Mouse (Mus musculus) stomach, embryonic 15.5 days (tissue): ENCODE data around the gene Tssk4. TPM values are rescaled to one million over a fixed set of nuclear protein-coding genes. Genes with fewer than 3 reads are reported as not detected.

Experiments used
- ATAC-seq: fragments of 200-750 bp; cut with Nextera tagmentation; 2 replicates; pipeline ENCODE4 v1.8.0; 2017; ENCODE audit warnings: low read depth, moderate number of reproducible peaks, moderate TSS enrichment; ENCODE audit not compliant: insufficient read depth, low FRiP score
- H3K27ac ChIP-seq: fragments of 300-500 bp; sonication (generic); 2 replicates; pipeline ENCODE4 v1.5.1; 2015; ENCODE audit warnings: mild to moderate bottlenecking, inconsistent platforms
- H3K27me3 ChIP-seq: fragments of 300-500 bp; sonication (generic); replicated peaks from 2 replicates; pipeline ENCODE4 v1.6.1; 2015; ENCODE audit warnings: inconsistent platforms
- H3K36me3 ChIP-seq: fragments of 300-500 bp; sonication (generic); 2 replicates; pipeline ENCODE4 v1.6.1; 2015; ENCODE audit warnings: inconsistent platforms
- H3K4me1 ChIP-seq: fragments of 300-500 bp; sonication (generic); 2 replicates; pipeline ENCODE4 v1.6.1; 2015; ENCODE audit warnings: inconsistent platforms
- H3K4me2 ChIP-seq: fragments of 300-500 bp; sonication (generic); 2 replicates; pipeline ENCODE4 v1.6.1; 2015; ENCODE audit warnings: mild to moderate bottlenecking, inconsistent platforms
- H3K4me3 ChIP-seq: fragments of 300-500 bp; sonication (generic); replicated peaks from 2 replicates; pipeline ENCODE4 v1.5.1; 2015; ENCODE audit warnings: inconsistent platforms
- H3K9ac ChIP-seq: fragments of 300-500 bp; sonication (generic); 2 replicates; pipeline ENCODE4 v1.6.1; 2015; ENCODE audit warnings: inconsistent platforms
- H3K9me3 ChIP-seq: fragments of 300-500 bp; sonication (generic); 2 replicates; pipeline ENCODE4 v1.6.1; 2016; ENCODE audit warnings: inconsistent platforms
- WGBS: fragments of 180-500 bp; shearing (Covaris S2); methylation state at CpG from one replicate; pipeline ENCODE4 v1.1.7; 2015; 5-methylcytosine and 5-hydroxymethylcytosine counted together
- polyA plus RNA-seq: library from polyadenylated mRNA; unstranded; fragments of >200 nt; fragmentation: Nextera tagmentation; extraction: Ambion mirVana; gene quantifications from 2 replicates; pipeline ENCODE4 v1.2.1, GENCODE M21; 2015

The Tssk4 gene
- polyA plus RNA-seq, 1 experiment from 2014 or later: 0.40 TPM

DNA sequence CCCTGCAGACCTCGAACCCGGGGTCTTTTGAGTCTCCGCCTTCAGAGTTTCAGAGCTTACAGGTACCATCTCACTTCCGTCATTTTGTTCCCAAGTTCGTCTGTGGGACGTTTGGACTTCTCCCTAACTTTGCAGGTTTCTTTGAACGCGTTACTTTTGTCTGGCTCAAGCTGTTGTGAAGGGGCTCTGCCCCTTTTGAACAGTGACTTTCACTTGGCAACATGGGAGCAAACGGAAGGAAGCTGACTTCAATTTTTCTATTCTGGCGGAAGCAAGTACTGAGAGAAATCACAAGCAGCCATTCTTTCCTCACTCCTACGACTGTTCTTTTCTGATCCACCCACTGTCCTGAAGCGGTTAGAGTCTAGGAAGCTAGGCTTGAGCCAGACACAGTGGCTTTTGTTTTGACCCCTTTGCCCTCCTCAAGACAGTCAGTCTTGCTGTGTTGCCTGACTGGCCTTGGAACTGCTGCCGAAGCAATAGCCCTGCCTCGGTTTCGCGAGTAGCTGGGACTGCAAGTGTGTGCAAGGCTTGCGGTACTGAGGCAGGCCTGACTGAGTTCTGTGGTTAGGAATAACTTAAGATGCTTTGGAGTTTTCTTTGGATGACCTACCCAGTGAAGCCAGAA, 5.6 kb upstream of the Tssk4 start:
- H3K36me3 ChIP-seq: peaks cover 15% of the 10 kb centered on the region; the same call in 1 of the 2 replicates
- no peak for ATAC-seq
- H3K27me3 ChIP-seq: no peaks in the 10 kb centered on the region
- peak overlapping the region; percentile 96 for H3K4me3 ChIP-seq
- WGBS: 19% methylated on average over 17 of the region's 17 CpGs
- no peaks in the 10 kb centered on the region for H3K9me3 ChIP-seq
- peak overlapping the region; percentile 99; the same call in 1 of the 2 replicates for H3K9ac ChIP-seq
- peak overlapping the region; percentile 96; the same call in 1 of the 2 replicates for H3K27ac ChIP-seq
- H3K4me1 ChIP-seq: peaks cover 20% of the 10 kb centered on the region
- H3K4me2 ChIP-seq: peak overlapping the region; percentile 74

DNA sequence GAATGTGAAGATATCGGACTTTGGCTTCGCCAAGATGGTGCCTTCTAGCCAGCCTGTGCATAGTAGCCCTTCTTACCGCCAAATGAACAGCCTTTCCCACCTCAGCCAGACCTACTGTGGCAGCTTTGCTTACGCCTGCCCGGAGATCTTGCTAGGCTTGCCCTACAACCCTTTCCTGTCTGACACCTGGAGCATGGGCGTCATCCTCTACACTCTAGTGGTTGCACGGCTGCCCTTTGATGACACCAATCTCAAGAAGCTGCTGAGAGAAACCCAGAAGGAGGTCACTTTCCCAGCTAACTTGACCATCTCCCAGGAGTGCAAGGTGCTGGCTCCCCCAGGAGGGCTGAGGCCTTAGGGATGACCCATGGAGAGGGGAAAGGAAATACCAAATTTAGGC, 1.5 kb downstream of the Tssk4 start:
- H3K4me2 ChIP-seq: no peak overlapping the region
- H3K9ac ChIP-seq: no peak overlapping the region
- no peak overlapping the region for H3K27ac ChIP-seq
- WGBS: 87% methylated on average over 7 of the region's 7 CpGs
- H3K9me3 ChIP-seq: no peaks in the 10 kb centered on the region
- H3K4me3 ChIP-seq: no peak overlapping the region
- H3K36me3 ChIP-seq: no peaks in the 10 kb centered on the region
- no peaks in the 10 kb centered on the region for H3K4me1 ChIP-seq
- no peak for ATAC-seq
- no peaks in the 10 kb centered on the region for H3K27me3 ChIP-seq

DNA sequence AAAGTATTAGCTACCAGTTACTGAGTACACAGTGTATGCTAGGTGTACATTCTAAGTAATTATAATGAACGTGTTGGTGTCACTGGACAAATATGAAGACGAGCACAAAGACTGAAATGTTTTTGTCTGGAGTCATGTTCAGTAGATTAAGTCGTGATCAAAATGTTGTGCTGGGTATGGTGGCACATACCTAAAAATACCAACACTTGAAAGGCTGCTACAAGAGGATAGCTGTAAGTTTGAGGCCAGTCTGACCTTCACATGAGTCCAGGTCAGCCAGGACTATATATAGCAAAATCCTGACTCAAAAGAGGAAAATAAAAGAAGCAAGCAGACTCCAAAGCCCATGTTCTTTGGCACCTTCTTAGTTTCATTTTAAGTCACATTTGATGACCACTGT, 7.0 kb downstream of the Tssk4 start:
- Histone ChIP-seq H3K9me3 (no peaks in the 10 kb centered on the region), H3K4me2 (no peak overlapping the region), H3K27ac (no peak overlapping the region), H3K36me3 (no peaks in the 10 kb centered on the region; the same call in 1 of the 2 replicates), H3K27me3 (no peaks in the 10 kb centered on the region), H3K4me1 (peaks cover 5% of the 10 kb centered on the region; the same call in 1 of the 2 replicates), H3K4me3 (no peak overlapping the region), H3K9ac (no peak overlapping the region)
- WGBS: 80% methylated on average over 3 of the region's 3 CpGs
- no peak for ATAC-seq

DNA sequence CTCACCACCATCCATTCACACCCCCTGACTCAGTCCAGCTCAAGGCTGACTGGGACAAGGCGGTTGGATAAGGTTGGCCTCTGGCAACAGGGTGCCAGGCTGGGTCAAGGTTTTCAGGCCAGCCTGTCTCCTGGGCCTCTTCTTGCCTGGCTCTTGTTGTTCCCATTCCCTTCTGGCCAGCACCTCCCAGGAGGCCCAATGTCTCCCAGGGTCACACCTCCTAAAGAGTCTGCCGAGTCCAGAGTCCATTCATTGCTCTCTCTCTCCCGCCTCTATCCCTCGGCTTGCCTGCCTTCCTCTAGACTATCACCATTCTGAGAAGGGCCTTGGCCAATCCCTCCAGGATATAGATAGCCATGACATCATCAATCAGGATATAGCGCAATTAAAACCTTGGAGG, 8.0 kb downstream of the Tssk4 start:
- Histone ChIP-seq H3K4me1 (peaks cover 5% of the 10 kb centered on the region; the same call in 1 of the 2 replicates), H3K4me2 (no peak overlapping the region), H3K9me3 (no peaks in the 10 kb centered on the region), H3K27ac (no peak overlapping the region), H3K36me3 (peaks cover 3% of the 10 kb centered on the region; the same call in 1 of the 2 replicates), H3K27me3 (no peaks in the 10 kb centered on the region), H3K4me3 (no peak overlapping the region), H3K9ac (no peak overlapping the region)
- 92% methylated on average over 5 of the region's 5 CpGs for WGBS
- 0 out of 2 replicates have a peak, but pooled peaks have one; percentile 8 for ATAC-seq

DNA sequence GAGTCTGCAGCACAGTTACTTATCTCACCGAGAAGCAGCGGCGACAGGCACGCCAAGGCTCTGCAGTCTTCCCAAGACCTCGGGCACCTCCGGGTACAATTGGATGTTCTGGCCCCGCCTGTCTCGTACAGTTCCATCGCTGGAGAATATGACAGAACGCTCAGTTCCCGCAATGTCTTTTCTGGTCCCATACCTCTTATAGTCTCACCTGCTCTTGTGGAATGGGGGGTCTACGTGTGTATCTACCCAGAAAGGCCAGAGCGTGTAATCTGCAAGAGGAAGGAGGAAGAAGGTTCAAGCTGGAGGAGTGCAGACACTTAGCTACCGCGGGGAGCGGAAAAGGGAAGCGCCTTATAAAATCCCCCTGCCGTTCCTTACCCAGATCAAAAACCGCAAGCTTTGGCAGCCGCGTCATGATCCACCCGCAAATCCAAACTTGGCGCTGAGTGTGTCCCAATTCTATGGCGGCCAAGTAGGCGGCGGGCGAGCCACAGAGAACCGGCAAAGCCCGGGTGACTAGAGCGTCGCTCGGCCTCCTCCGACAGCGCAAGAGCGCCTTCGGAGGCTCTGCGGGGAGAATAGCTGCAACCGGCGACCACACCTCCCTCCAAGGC, 10.1 kb downstream of the Tssk4 start, which contains the start of gene Mdp1:
Gene Mdp1 (minus strand): TSS at position 549 of the 614 bp plus-strand sequence.
- Histone ChIP-seq H3K9ac (peak within 1 kb of the TSS; percentile 69), H3K4me2 (peak within 1 kb of the TSS; percentile 53), H3K4me1 (peaks cover 5% of the 10 kb centered on the region; the same call in 1 of the 2 replicates), H3K27ac (peak within 1 kb of the TSS; percentile 57), H3K27me3 (no peaks in the 10 kb centered on the region), H3K4me3 (peak within 1 kb of the TSS; percentile 71), H3K36me3 (peaks cover 7% of the 10 kb centered on the region), H3K9me3 (no peaks in the 10 kb centered on the region)
- peak; percentile 92 for ATAC-seq
- WGBS: under 1% methylated on average over 39 of the region's 39 CpGs

DNA sequence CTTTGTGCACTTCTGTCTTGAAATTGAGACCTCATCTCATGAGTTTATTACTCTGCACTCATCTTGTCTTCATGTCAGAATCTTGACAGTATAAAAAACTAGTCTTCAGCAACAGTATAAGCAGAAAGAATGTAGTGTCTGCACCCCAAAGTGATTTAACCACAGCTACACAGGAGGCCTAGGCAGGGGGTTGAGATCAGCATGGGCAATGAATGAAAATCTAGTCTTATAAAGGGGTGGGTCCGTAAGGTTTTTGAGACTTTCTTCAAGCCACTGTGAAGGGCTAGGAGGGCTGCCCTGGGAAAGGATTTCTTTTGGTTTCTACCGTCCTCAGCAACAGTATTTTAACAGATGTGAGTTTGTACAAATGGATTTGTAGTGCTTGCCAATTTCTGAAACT, 10.7 kb downstream of the Tssk4 start:
- 41% methylated on average over 2 of the region's 2 CpGs for WGBS
- Histone ChIP-seq H3K9me3 (no peaks in the 10 kb centered on the region), H3K27me3 (no peaks in the 10 kb centered on the region), H3K4me1 (peaks cover 5% of the 10 kb centered on the region; the same call in 1 of the 2 replicates), H3K9ac (no peak overlapping the region), H3K4me2 (peak overlapping the region; percentile 53; the same call in 1 of the 2 replicates), H3K36me3 (peaks cover 7% of the 10 kb centered on the region), H3K4me3 (peak overlapping the region; percentile 71), H3K27ac (peak overlapping the region; percentile 17; the same call in 1 of the 2 replicates)
- ATAC-seq: no peak

DNA sequence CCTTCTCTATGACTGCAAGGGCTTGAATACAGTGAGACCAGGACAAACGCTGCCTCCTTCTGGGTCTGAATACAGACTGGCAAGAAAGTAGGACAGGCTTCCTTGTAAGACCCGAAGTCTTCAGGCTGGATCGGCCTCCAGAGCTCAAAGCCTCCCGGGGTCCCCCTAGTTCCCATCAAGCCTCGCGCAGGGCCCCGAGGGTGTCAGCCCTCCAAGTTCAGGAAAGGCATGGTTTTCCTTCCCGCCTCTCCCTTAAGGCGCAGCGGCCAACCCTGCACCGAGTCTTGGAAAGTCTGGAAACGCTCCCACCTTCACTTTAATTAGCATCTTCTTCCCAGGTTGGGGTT, 21.5 kb downstream of the Tssk4 start:
- H3K27me3 ChIP-seq: no peaks in the 10 kb centered on the region
- ATAC-seq: peak; percentile 28; the same call in 1 of the 2 replicates
- H3K36me3 ChIP-seq: peaks cover 18% of the 10 kb centered on the region
- H3K27ac ChIP-seq: peak overlapping the region; percentile 89
- H3K9me3 ChIP-seq: no peaks in the 10 kb centered on the region
- 0% methylated on average over 12 of the region's 12 CpGs for WGBS
- H3K4me3 ChIP-seq: peak overlapping the region; percentile 73
- H3K9ac ChIP-seq: peak overlapping the region; percentile 73
- H3K4me2 ChIP-seq: peak overlapping the region; percentile 64
- H3K4me1 ChIP-seq: 0 out of 2 replicates have a peak, but pooled peaks cover 4% of the 10 kb centered on the region

DNA sequence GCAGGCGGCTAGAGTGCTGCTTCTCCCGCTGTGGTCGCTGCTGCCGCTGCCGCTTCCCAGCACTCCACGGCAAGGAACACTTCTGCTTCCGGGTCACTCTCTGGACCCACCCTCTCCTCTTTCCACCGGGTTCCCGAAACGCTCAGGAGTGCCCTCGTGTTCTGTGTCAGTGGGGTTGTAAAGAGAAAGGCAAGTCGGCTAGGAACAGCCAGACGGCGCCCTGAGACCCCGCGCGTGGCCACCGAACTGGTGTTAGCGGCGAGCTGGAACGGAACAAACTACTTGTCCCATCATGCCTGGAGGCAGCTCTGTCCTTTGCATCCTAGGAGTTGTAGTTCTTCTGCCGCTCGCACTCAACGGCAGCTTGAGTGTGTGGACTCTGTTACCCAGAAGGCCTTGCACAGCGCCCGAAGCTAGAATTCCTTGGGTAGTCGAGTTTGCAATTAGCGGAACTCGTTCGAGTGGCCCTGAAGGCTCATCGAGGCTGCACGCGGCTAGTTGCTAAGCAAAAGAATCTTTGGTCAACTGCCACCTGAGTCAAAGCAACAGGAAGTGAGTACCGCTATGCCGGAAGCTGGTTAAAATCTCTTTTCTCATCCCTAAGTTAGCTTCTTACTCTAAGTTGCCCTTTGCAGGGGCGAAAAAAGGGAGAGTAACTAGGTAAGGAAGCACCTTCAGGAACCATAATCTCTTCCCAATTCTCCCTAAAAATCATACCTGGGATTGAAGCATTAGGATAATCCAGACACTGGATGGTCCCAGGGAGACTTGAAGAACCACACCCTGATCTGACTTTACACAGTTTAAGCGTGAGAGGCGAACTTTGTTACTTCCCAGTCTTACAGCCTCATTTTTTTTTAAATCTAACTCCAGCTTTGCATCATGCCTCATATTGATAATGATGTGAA, 22.1 kb downstream of the Tssk4 start, which contains the start of the genes Gmpr2 and Nedd8:
Gene Gmpr2 (plus strand): TSS at position 109 of the 908 bp plus-strand sequence.
Gene Nedd8 (minus strand): TSS at position 292 of the 908 bp plus-strand sequence.
- H3K9me3 ChIP-seq: no peaks in the 10 kb centered on the region
- 0 out of 2 replicates have a peak, but pooled peaks cover 4% of the 10 kb centered on the region for H3K4me1 ChIP-seq
- peaks cover 19% of the 10 kb centered on the region for H3K36me3 ChIP-seq
- 1% methylated on average over 38 of the region's 38 CpGs for WGBS
- no peaks in the 10 kb centered on the region for H3K27me3 ChIP-seq
- H3K9ac ChIP-seq: peak within 1 kb of the TSS; percentile 73
- H3K4me3 ChIP-seq: peak within 1 kb of the TSS; percentile 73
- ATAC-seq: peak; percentile 96
- H3K27ac ChIP-seq: peak within 1 kb of the TSS; percentile 89
- peak within 1 kb of the TSS; percentile 64 for H3K4me2 ChIP-seq

DNA sequence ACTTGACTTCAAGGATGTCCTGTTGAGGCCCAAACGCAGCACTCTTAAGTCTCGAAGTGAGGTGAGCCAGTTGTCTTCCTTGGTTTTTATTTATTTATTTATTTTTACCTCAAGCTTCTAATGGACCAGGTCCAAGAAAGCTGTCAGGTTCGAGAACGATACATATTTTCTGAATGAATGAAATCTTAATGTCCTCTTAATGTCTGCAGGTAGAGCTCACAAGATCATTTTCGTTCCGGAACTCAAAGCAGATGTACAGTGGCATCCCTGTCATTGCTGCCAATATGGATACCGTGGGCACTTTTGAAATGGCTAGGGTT, 22.7 kb downstream of the Tssk4 start:
- Histone ChIP-seq H3K9ac (peak overlapping the region; percentile 73; the same call in 1 of the 2 replicates), H3K4me3 (peak overlapping the region; percentile 73), H3K9me3 (no peaks in the 10 kb centered on the region), H3K4me1 (0 out of 2 replicates have a peak, but pooled peaks cover 4% of the 10 kb centered on the region), H3K36me3 (peaks cover 25% of the 10 kb centered on the region), H3K27me3 (no peaks in the 10 kb centered on the region), H3K4me2 (peak overlapping the region; percentile 64), H3K27ac (peak overlapping the region; percentile 89; the same call in 1 of the 2 replicates)
- no peak for ATAC-seq
- 71% methylated on average over 7 of the region's 7 CpGs for WGBS

DNA sequence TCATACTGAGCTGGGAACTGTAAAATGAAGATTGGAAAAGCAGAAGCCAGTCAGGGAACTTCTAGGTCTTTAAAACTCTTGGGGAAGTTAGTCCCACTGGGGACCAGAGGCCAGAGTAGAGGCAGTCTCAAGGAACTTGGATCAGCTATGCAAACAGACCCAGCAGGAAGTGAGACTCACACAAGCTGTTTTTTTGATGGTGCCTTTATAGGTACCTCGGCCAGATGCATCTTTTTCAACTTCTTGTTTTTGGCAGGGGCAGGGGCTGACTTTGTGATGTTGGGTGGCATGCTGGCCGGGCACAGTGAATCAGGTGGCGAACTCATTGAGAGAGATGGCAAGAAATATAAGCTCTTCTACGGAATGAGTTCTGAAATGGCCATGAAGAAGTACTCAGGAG, 27.6 kb downstream of the Tssk4 start:
- no peaks in the 10 kb centered on the region for H3K9me3 ChIP-seq
- H3K27ac ChIP-seq: no peak overlapping the region
- H3K4me2 ChIP-seq: no peak overlapping the region
- no peak overlapping the region for H3K4me3 ChIP-seq
- H3K9ac ChIP-seq: no peak overlapping the region
- 80% methylated on average over 4 of the region's 4 CpGs for WGBS
- no peaks in the 10 kb centered on the region for H3K27me3 ChIP-seq
- H3K36me3 ChIP-seq: peaks cover 42% of the 10 kb centered on the region
- no peak for ATAC-seq
- H3K4me1 ChIP-seq: peaks cover 14% of the 10 kb centered on the region; the same call in 1 of the 2 replicates
